Mouse (Mus musculus) embryonic facial prominence, embryonic 15.5 days (tissue): ENCODE data around the gene Tmc6. TPM values are rescaled to one million over a fixed set of nuclear protein-coding genes. Genes with fewer than 3 reads are reported as not detected.

ENCODE experiments used
- ATAC-seq: fragments of 200-750 bp; cut with Nextera tagmentation; 2 replicates; pipeline ENCODE4 v1.8.0; 2017; ENCODE audit warnings: low read depth, moderate TSS enrichment; ENCODE audit not compliant: insufficient number of reproducible peaks, low FRiP score, low TSS enrichment
- H3K27ac ChIP-seq: fragments of 300-500 bp; sonication (generic); replicated peaks from 2 replicates; pipeline ENCODE4 v1.5.1; 2015; ENCODE audit warnings: mild to moderate bottlenecking, inconsistent platforms
- H3K27me3 ChIP-seq: fragments of 300-500 bp; sonication (generic); 2 replicates; pipeline ENCODE4 v1.6.1; 2015; ENCODE audit warnings: inconsistent platforms
- H3K36me3 ChIP-seq: fragments of 300-500 bp; sonication (generic); 2 replicates; pipeline ENCODE4 v1.6.1; 2015; ENCODE audit warnings: mild to moderate bottlenecking, inconsistent platforms
- H3K4me1 ChIP-seq: fragments of 300-500 bp; sonication (generic); 2 replicates; pipeline ENCODE4 v1.6.1; 2015; ENCODE audit warnings: inconsistent platforms
- H3K4me2 ChIP-seq: fragments of 300-500 bp; sonication (generic); replicated peaks from 2 replicates; pipeline ENCODE4 v1.6.1; 2015; ENCODE audit warnings: mild to moderate bottlenecking, inconsistent platforms
- H3K4me3 ChIP-seq: fragments of 300-500 bp; sonication (generic); replicated peaks from 2 replicates; pipeline ENCODE4 v1.5.1; 2015; ENCODE audit warnings: mild to moderate bottlenecking, inconsistent platforms
- H3K9ac ChIP-seq: fragments of 300-500 bp; sonication (generic); 2 replicates; pipeline ENCODE4 v1.6.1; 2015; ENCODE audit warnings: inconsistent platforms
- H3K9me3 ChIP-seq: fragments of 300-500 bp; sonication (generic); replicated peaks from 2 replicates; pipeline ENCODE4 v1.6.1; 2016; ENCODE audit warnings: inconsistent platforms
- WGBS: fragments of 180-500 bp; shearing (Covaris S2); methylation state at CpG from one replicate; pipeline ENCODE4 v1.1.7; 2015; 5-methylcytosine and 5-hydroxymethylcytosine counted together
- polyA plus RNA-seq: library from polyadenylated mRNA; unstranded; fragments of >200 nt; fragmentation: Nextera tagmentation; extraction: Ambion mirVana; gene quantifications from 2 replicates; pipeline ENCODE4 v1.2.1, GENCODE M21; 2015

Gene Tmc6
- 23.2 and 25.3 TPM in 2 replicates for polyA plus RNA-seq

DNA sequence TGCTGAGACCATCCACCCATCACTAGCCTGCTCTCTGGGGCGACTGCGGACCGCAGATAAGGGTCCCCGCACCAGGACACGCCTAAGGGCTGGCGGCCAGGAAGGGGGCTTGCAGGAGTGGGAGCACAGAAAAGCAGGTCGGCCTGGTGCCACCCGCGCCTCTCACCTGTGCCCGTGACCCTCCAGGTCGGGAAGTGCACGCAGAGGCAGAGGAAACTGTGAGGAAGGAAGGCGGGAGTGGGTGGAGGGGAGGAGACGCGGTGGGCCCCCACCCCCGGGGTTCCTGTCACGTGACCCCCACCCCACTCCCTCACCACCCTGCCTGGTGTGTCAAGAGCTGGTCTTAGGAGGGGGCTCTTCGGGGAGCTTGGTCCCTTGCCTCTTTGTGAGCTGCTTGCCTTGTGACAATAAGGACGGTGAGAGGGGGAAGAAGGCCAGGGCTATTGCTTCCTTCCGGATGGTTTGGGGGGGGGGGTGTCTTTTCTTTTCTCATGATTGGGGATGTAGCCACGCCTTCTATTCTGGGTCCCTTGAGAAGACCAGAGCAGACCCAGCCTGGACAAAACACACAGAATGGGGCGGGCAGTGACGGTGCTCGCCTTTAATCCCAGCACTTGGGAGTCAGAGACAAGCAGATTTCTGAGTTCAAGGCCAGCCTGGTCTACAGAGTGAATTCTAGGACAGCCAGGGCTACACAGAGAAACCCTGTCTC lies at the start of gene Tmc6, which contains the start of gene Tmc8:
Tmc6 (minus strand) TSS at position 206 of the 712 bp plus-strand sequence.
Tmc8 (plus strand) TSS at position 84 of the 712 bp plus-strand sequence.
- Histone ChIP-seq H3K27ac (peak within 1 kb of the TSS; percentile 93), H3K4me3 (peak within 1 kb of the TSS; percentile 54), H3K9me3 (no peaks in the 10 kb centered on the region), H3K4me1 (peaks cover 49% of the 10 kb centered on the region), H3K27me3 (no peaks in the 10 kb centered on the region), H3K9ac (no peak within 1 kb of the TSS), H3K4me2 (peak within 1 kb of the TSS; percentile 97), H3K36me3 (no peaks in the 10 kb centered on the region; the same call in 1 of the 2 replicates)
- no peak for ATAC-seq
- WGBS: 43% methylated on average over 24 of the region's 24 CpGs

DNA sequence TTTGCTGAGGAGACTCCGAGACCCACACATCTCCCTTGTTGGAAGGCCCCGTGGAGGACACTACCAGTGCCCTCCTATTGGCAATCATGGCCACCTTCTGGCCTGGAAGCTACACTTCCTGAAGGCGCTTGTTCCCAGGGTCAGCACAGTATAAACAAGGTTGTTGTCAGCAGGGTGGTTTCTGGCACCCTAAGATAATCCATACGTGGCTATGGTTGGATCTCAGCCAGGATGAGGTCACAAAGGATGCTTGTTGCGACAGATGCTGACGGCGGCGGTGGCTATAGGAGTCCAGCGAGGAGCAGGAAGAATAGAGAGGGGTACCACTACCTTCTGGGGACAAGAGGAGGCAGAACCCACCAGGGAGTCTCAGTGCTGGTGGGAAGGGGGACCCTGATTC lies 48.4 kb upstream of the Tmc6 start:
- WGBS: 56% methylated on average over 9 of the region's 9 CpGs
- no peak overlapping the region for H3K9ac ChIP-seq
- H3K4me2 ChIP-seq: no peak overlapping the region
- no peaks in the 10 kb centered on the region for H3K36me3 ChIP-seq
- no peak for ATAC-seq
- H3K27me3 ChIP-seq: no peaks in the 10 kb centered on the region
- no peak overlapping the region for H3K27ac ChIP-seq
- H3K4me3 ChIP-seq: no peak overlapping the region
- no peaks in the 10 kb centered on the region for H3K9me3 ChIP-seq
- peaks cover 56% of the 10 kb centered on the region for H3K4me1 ChIP-seq

DNA sequence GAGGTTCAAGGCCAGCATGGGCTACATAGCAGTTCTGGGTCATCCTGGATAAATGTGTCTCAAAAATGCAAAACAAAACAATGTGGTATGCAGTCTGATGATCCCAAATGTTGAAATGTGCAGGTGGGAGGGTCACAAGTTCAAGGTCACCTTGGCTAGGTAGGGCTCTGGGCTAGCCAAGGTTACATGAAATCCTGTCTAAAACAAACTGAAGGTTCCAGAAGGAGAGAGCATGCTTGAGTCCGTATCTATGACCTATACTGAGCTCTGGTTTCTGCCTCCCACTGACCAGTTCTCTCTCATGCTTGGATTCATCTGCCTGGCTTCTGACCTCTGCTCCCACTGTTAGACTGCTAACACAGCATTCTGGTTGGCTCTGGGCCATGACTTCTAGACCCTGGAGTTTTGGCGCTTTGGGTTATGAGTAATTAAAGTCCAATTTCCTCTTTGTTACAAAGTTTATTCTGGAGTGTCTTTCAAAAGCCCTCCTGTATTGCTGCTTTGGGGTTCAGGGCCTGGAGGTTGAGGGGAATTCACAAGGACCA lies 47.7 kb upstream of the Tmc6 start:
- Histone ChIP-seq H3K4me1 (peaks cover 63% of the 10 kb centered on the region), H3K27ac (no peak overlapping the region)
- WGBS: 75% methylated on average over 2 of the region's 2 CpGs

DNA sequence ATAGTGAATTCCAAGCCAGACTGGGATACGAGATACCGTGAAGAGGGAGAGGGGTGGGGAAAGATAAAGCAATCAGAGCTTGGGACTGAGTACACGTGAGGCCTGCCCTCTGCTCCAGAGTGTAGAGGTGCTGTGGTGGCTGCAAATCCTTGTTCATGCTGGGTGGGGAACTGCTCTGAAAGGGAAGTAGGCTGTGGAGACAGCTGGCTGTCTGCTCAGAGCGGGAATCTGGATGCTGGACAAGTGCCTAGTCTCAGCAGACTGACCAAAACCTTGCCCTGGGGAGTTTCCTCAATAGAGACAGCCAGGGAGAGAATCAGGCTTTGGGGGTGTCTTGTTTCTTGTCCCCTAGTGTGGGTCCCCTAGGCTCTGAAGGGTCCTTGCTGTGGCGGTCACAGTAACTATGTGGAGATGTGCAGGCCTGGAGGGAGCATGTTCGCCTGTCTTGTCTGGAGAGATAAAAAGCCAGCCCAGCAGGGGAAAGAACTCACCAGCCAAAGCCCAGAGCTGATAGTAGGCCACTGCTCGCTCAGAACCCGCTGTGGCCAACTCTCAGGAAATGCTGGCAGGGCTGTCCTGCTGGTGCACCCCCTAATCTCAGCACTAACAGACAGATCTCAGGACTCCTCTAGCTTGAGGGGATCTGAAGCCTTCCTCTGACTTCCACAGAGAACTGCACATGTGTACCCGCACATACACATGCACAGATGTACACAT lies 47.0 kb upstream of the Tmc6 start:
- H3K9ac ChIP-seq: no peak overlapping the region
- no peak overlapping the region for H3K4me3 ChIP-seq
- no peaks in the 10 kb centered on the region for H3K9me3 ChIP-seq
- 53% methylated on average over 9 of the region's 9 CpGs for WGBS
- H3K27ac ChIP-seq: peak overlapping the region; percentile 59
- no peaks in the 10 kb centered on the region for H3K36me3 ChIP-seq
- H3K4me1 ChIP-seq: peaks cover 69% of the 10 kb centered on the region
- no peaks in the 10 kb centered on the region for H3K27me3 ChIP-seq
- H3K4me2 ChIP-seq: no peak overlapping the region
- no peak for ATAC-seq

More for the DNA sequence above, 47.7 kb upstream of the Tmc6 start:
- Histone ChIP-seq H3K9ac (no peak overlapping the region), H3K4me2 (no peak overlapping the region), H3K9me3 (no peaks in the 10 kb centered on the region), H3K36me3 (no peaks in the 10 kb centered on the region), H3K27me3 (no peaks in the 10 kb centered on the region), H3K4me3 (no peak overlapping the region)
- ATAC-seq: no peak

DNA sequence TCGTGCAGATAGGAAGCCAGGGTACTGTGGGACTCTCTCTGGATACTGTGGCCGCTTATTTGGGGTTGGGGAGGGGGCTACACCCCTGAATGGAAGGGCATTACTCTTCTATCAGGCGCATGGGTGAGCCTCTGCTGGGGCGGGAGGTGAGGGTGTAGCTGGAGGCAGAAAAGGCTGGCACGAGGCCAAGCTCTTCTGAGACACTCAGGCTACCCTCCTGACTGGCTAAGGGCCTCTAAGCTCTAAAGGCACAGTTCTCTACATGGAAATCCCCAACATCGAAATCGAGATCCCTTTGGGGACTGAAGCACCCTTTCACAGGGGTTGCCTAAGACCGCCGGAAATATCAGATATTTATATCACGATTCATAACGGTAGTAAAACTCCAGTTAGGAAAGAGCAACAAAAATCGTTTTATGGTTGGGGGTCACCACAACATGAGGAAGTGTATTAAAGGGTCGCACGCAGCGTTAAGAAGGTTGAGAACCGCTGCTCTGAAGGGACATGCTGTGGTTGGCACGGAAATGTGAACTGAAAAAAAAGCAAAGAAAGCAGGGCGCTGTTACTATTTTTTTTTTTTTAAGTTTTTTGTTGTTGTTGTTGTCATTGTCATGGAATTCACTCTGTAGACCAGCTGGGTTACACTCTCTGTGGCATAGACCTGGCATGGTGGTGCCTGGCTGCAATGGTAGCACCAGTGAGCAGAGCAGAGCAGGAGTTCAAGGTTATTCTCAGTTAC lies 46.3 kb upstream of the Tmc6 start:
- H3K4me3 ChIP-seq: no peak overlapping the region
- H3K36me3 ChIP-seq: no peaks in the 10 kb centered on the region
- no peak overlapping the region for H3K9ac ChIP-seq
- H3K4me1 ChIP-seq: peaks cover 76% of the 10 kb centered on the region
- H3K9me3 ChIP-seq: no peaks in the 10 kb centered on the region
- no peaks in the 10 kb centered on the region for H3K27me3 ChIP-seq
- ATAC-seq: no peak
- H3K4me2 ChIP-seq: no peak overlapping the region
- 59% methylated on average over 18 of the region's 18 CpGs for WGBS
- H3K27ac ChIP-seq: peak overlapping the region; percentile 59; the same call in 1 of the 2 replicates

DNA sequence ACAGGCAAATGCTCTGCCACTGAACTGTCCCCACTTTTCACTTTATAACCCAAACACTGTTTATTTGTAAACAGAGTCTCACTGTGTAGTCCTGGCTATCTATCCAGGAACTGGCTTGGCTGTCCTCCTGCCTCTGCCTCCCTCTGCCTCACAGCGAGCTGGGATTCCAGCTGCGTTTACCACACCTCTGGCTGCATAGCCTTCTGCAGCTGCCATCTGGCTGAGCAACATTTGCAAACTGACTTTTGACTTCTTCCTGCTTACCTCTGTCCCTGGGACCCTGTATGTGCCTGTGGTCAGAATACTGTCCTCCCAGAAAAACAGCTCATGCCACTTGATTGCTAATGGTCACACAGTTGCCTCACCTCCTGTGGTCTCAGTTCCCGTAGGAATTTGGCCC lies 45.4 kb upstream of the Tmc6 start:
- WGBS: 46% methylated on average over 3 of the region's 3 CpGs
- ATAC-seq: no peak
- peaks cover 84% of the 10 kb centered on the region for H3K4me1 ChIP-seq

DNA sequence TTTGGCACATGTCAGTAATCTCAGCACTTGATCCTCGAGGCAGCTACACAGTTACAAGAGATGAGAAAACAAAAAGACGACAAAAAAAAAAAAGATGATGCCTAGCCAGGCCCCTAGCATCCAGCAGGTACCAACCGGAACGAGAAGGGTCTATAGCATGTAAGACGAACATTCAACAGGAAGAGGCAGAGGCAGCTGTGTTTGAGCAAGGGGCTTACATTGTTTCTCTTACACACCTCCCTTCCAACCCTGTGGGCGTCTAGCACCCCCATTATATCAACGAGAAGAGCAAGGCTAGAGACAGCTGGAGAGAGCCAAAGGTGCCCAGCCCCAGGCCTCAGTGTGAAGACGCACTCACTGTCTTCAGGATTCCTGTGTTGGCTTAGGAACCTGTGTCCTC lies 44.9 kb upstream of the Tmc6 start:
- peak overlapping the region; percentile 95 for H3K27ac ChIP-seq
- no peaks in the 10 kb centered on the region for H3K9me3 ChIP-seq
- no peaks in the 10 kb centered on the region for H3K27me3 ChIP-seq
- peak overlapping the region; percentile 92; the same call in 1 of the 2 replicates for H3K4me2 ChIP-seq
- ATAC-seq: no peak
- WGBS: 51% methylated on average over 8 of the region's 8 CpGs
- no peak overlapping the region for H3K9ac ChIP-seq
- H3K4me1 ChIP-seq: peaks cover 84% of the 10 kb centered on the region
- peaks cover 6% of the 10 kb centered on the region; the same call in 1 of the 2 replicates for H3K36me3 ChIP-seq
- H3K4me3 ChIP-seq: peak overlapping the region; percentile 60; the same call in 1 of the 2 replicates

More for the DNA sequence above, 45.4 kb upstream of the Tmc6 start:
- Histone ChIP-seq H3K9me3 (no peaks in the 10 kb centered on the region), H3K36me3 (0 out of 2 replicates have a peak, but pooled peaks cover 2% of the 10 kb centered on the region), H3K4me2 (no peak overlapping the region), H3K9ac (no peak overlapping the region), H3K4me3 (no peak overlapping the region), H3K27ac (0 out of 2 replicates have a peak overlapping the region, but pooled peaks have one; percentile 59), H3K27me3 (no peaks in the 10 kb centered on the region)

DNA sequence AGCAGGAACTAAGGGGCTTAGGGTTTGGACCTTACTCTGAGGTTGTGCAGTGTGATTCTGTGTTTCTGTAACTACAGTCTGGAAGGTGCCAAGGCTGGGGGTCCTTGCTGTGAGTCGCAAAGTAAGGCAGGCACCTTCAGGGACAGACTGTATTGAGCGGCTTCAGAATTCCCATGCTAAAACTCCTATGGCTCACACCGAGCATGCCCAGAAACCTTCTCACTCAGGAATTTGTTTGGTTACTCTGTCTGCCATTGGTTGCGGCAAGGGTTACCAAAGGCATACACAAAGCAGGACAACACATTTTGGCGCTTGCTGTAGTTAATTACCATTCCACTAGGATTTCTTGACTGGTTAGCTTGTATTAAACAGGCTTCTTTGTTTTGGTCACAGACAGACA lies 44.2 kb upstream of the Tmc6 start:
- Histone ChIP-seq H3K9ac (peak overlapping the region; percentile 43), H3K4me3 (peak overlapping the region; percentile 60), H3K27ac (peak overlapping the region; percentile 95), H3K9me3 (no peaks in the 10 kb centered on the region), H3K4me1 (peaks cover 81% of the 10 kb centered on the region), H3K4me2 (peak overlapping the region; percentile 92), H3K36me3 (peaks cover 13% of the 10 kb centered on the region; the same call in 1 of the 2 replicates), H3K27me3 (no peaks in the 10 kb centered on the region)
- 4% methylated on average over 5 of the region's 5 CpGs for WGBS
- peak; percentile 11; the same call in 1 of the 2 replicates for ATAC-seq

DNA sequence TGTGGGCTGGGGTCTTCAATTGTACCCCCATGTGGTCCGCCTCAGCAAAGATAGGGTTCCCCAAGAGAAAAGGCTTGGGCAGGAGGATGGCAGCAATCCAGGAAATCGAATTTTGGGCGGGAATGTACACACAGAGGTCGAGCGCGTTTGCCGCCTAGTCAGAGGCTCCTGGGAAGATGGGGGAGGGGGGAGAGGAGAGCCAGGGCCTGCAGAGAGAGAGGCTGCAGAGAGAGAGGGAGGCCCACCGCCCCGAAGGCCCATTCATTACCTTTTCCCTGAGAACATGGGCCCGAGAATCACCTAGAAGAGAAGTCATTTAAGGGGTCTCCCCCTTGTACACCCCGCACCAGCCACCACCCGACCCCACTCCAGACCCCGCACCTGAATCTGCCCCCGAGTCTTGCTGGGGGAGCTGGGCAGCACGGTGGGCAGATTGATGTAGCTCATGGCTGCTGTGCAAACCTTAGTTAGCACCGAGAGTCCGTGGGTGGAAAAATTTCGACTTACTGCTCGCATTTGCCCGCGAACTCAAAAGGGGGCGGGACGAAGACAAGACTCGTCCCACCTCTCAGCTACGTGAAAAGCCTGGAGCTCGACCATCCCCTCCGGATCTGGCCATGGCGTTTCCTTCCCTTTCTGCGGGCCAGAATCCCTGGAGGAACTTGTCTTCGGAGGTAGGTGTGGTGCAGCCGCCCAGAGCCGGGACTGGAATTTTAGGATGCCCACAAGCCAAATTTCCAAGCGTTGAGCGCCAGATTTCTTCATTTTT lies 43.5 kb upstream of the Tmc6 start, which contains the start of the genes Afmid and Tk1:
Afmid (plus strand) TSS at position 592 of the 769 bp plus-strand sequence.
Tk1 (minus strand) TSS at position 760 of the 769 bp plus-strand sequence.
- H3K4me1 ChIP-seq: peaks cover 80% of the 10 kb centered on the region

More for the DNA sequence above, 43.5 kb upstream of the Tmc6 start, which contains the start of the genes Afmid and Tk1:
- H3K36me3 ChIP-seq: peaks cover 19% of the 10 kb centered on the region; the same call in 1 of the 2 replicates
- no peaks in the 10 kb centered on the region for H3K9me3 ChIP-seq
- H3K9ac ChIP-seq: peak within 1 kb of the TSS; percentile 43
- WGBS: under 1% methylated on average over 34 of the region's 34 CpGs
- peak within 1 kb of the TSS; percentile 92 for H3K4me2 ChIP-seq
- H3K27ac ChIP-seq: peak within 1 kb of the TSS; percentile 95
- H3K4me3 ChIP-seq: peak within 1 kb of the TSS; percentile 60
- H3K27me3 ChIP-seq: no peaks in the 10 kb centered on the region
- ATAC-seq: peak; percentile 43; the same call in 1 of the 2 replicates
